Mouse (Mus musculus) cerebellum, adult 2 months (tissue): Measurements from ENCODE around the gene Sfrp2.

Experiments used
- CTCF ChIP-seq: fragments of 200-500 bp; IDR thresholded peaks from 2 replicates; pipeline ENCODE4 v1.5.1; 2011; ENCODE audit warnings: low read depth, mild to moderate bottlenecking, control low read depth, low read length, moderate library complexity, borderline replicate concordance; ENCODE audit not compliant: insufficient read depth
- POLR2A ChIP-seq: fragments of 200-500 bp; IDR thresholded peaks from 2 replicates; pipeline ENCODE4 v1.6.1; 2011; ENCODE audit warnings: low read length, control low read depth, borderline replicate concordance; ENCODE audit not compliant: insufficient read depth

- TF ChIP-seq POLR2A (no peak), CTCF (no peak)
Measured at GRCm38 (mm10) chr3:83812863-83813262, 46.7 kb downstream of the Sfrp2 start.
